Mouse (Mus musculus) spleen, adult 2 months (tissue): Measurements from ENCODE around the gene Ros1. TPM values are rescaled to one million over a fixed set of nuclear protein-coding genes. Genes with fewer than 3 reads are reported as not detected.

Experiments used
- DNase-seq, 2 experiments: peaks; one replicate each; pipeline versions ENCODE4 v3.0.0 to v3.0.0-alpha.2; 2012 to 2021; ENCODE audit warnings: low spot score in 2 of 2, low read depth in 1 of 2
- H3K27ac ChIP-seq: fragments of 200-500 bp; 2 replicates; pipeline ENCODE4 v1.5.1; 2012; ENCODE audit warnings: low read length, inconsistent platforms; ENCODE audit not compliant: insufficient read depth
- H3K27me3 ChIP-seq: fragments of 200-500 bp; 2 replicates; pipeline ENCODE4 v1.6.1; 2012; ENCODE audit warnings: mild to moderate bottlenecking, moderate library complexity, low read length, inconsistent platforms; ENCODE audit not compliant: control insufficient read depth, insufficient read depth
- H3K36me3 ChIP-seq: fragments of 200-500 bp; 2 replicates; pipeline ENCODE4 v1.6.1; 2012; ENCODE audit warnings: mild to moderate bottlenecking, low read length, inconsistent platforms; ENCODE audit not compliant: control insufficient read depth, insufficient read depth
- H3K4me1 ChIP-seq: fragments of 200-500 bp; 2 replicates; pipeline ENCODE4 v1.6.1; 2011; ENCODE audit warnings: inconsistent platforms; ENCODE audit not compliant: control insufficient read depth, insufficient read depth, insufficient read length
- H3K4me3 ChIP-seq: fragments of 200-500 bp; 2 replicates; pipeline ENCODE4 v1.5.1; 2011; ENCODE audit warnings: mild to moderate bottlenecking, inconsistent platforms; ENCODE audit not compliant: insufficient read depth, insufficient read length; ENCODE audit errors: extremely low read depth
- CTCF ChIP-seq: fragments of 200-500 bp; IDR thresholded peaks from 2 replicates; pipeline ENCODE4 v1.5.1; 2011; ENCODE audit warnings: mild to moderate bottlenecking, inconsistent platforms; ENCODE audit not compliant: insufficient read depth, insufficient read length, insufficient replicate concordance; ENCODE audit errors: extremely low read depth
- POLR2A ChIP-seq: fragments of 200-500 bp; IDR thresholded peaks from 2 replicates; pipeline ENCODE4 v1.6.1; 2011; ENCODE audit warnings: low read depth, low read length, inconsistent platforms
- WGBS: fragments of 180-500 bp; shearing (Covaris S2); methylation state at CpG from one replicate; pipeline ENCODE4 v1.1.7; 2018; 5-methylcytosine and 5-hydroxymethylcytosine counted together
- polyA plus RNA-seq: library from polyadenylated mRNA; depleted of rRNA; stranded (reverse); fragments of >200 nt; gene quantifications from 2 replicates; pipeline ENCODE4 v1.2.3, GENCODE M21; 2012

Ros1 gene
- polyA plus RNA-seq, 1 experiment = not detected

DNA sequence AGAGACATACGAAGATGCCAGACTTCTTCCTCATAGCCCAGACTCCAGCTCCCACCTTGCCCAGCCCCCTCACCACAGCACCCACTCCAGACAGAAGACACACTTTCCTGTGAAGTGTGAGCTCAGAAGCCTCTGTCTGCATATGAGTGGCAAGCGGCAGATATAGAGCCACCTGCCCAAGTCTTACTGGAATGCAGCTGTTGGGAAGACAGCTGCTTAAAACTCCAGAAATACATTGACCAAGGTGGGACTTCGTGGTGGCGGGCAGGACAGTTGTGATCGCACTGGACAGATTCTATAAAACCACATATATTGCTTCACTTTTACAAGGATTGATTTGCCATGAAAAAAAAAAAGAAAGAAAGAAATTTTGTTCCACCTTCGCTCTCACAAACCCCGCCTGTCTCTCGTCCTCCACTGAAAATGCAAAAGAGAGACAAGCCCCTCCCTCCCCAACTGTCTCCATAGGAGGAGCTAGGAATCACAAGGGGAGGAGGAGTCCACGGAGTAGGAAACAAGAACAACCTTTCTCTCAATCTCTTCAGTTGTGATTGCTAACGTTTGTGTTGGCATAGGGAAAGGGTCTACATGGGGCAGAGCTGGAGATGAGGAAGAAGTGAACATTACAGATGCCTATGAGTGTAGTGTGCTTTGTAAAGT is 165.5 kb downstream of the Ros1 start:
- H3K27me3 ChIP-seq = no peaks in the 10 kb centered on the region; the same call in 1 of the 2 replicates
- TF ChIP-seq POLR2A (no peak), CTCF (no peak)
- 6% methylated on average over 10 of the region's 10 CpGs for WGBS

DNA sequence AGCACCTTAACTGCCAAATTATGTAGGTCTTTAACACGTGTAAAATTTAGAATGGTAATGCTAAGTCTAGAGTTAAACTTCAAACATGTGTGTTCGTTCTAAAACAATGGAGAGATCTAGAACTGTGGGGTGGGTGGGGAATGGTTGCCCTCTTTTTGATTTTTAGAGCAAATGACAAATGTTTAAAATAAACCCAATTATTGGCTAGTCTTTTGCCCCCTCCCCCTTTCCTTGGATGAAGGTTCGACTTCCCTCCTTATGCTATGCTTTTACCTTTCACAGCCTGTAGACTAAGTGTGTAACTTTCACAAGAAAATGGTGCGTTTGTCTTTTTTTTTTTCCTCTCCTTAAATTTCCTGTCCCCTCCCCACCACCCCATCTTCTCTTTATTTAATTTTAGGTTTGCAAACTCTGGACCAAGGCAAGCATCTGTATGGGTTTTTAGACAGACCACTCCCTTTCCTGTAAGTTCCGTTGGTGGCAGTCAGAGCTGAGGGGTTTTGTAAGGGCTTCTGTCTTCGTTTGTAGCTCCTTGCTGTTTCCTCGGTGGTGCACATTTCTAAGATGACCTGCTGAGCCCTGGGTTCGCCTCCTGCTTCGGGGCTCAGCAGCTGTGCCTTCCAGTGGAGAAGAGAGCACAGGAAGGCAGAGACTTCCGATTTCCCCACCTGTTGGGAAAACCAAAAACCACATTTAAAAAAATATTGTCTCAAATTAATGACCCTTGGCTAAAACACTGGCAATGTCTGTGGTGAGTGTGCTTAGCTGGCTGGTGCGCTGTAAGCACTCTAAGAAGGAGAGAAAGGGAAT is 166.3 kb downstream of the Ros1 start:
- Histone ChIP-seq H3K27me3 (no peaks in the 10 kb centered on the region; the same call in 1 of the 2 replicates), H3K27ac (no peak overlapping the region), H3K4me3 (no peak overlapping the region), H3K4me1 (no peaks in the 10 kb centered on the region), H3K36me3 (no peaks in the 10 kb centered on the region)
- 6% methylated on average over 11 of the region's 11 CpGs for WGBS
- no peak for DNase-seq
- no peak for TF ChIP-seq POLR2A
- TF ChIP-seq CTCF = no peak

More for the DNA sequence above, 165.5 kb downstream of the Ros1 start:
- Histone ChIP-seq H3K4me3 (no peak overlapping the region), H3K36me3 (no peaks in the 10 kb centered on the region), H3K4me1 (no peaks in the 10 kb centered on the region), H3K27ac (no peak overlapping the region)
- DNase-seq = no peak

DNA sequence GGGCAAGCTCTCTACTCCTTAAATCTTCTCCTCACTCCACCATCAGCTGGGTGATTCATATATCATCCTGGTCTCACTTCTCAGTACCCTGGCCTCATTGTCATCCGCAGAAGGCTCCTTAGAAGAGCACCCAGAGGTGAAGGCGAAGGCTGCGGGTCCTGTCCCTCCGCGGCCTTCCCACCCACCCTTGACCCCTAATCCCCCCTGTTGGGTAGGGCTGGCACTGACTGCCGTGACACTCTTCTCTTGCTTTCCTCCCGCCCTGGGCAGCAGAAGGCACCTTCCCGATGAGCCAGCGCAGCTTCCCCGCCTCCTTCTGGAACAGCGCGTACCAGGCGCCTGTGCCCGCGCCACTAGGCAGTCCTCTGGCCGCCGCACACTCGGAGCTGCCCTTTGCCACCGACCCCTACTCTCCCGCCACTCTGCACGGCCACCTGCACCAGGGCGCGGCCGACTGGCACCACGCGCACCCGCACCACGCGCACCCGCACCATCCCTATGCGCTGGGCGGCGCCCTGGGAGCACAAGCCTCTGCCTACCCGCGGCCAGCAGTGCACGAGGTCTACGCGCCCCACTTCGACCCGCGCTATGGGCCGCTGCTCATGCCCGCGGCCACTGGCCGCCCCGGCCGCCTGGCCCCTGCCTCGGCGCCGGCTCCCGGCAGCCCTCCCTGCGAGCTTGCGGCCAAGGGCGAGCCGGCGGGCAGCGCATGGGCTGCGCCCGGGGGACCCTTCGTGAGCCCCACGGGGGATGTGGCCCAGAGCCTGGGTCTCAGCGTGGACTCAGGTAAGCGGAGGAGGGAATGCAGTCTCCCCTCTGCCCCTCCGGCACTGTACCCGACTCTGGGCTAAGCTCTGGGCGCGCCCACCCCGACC is 167.6 kb downstream of the Ros1 start:
- H3K4me3 ChIP-seq = no peak overlapping the region
- 6% methylated on average over 66 of the region's 68 CpGs for WGBS
- DNase-seq = no peak
- H3K27me3 ChIP-seq = peaks cover 8% of the 10 kb centered on the region; the same call in 1 of the 2 replicates
- H3K27ac ChIP-seq = no peak overlapping the region
- H3K4me1 ChIP-seq = no peaks in the 10 kb centered on the region
- no peaks in the 10 kb centered on the region for H3K36me3 ChIP-seq
- TF ChIP-seq CTCF = no peak
- TF ChIP-seq POLR2A = no peak

DNA sequence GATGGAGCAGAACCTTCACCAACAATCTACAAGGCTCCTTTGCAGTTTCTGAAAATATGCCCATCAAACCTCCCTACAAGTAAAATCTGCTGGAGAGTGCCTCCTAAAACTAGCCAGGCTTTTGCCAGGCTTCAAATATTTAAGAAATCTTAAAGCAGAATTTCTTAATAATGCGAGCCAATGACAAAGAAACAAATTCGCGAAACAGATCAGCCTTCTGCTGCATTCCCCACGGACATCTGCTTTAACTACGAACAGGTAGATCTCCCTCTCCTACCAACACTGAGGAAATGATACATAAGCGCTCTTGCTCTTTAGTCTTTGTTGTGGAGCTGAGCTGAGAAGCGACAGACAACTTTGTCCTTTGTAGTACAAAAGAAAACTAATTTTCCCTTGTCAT is 169.2 kb downstream of the Ros1 start:
- DNase-seq = no peak
- Histone ChIP-seq H3K4me1 (no peaks in the 10 kb centered on the region), H3K27me3 (peaks cover 9% of the 10 kb centered on the region; the same call in 1 of the 2 replicates), H3K27ac (no peak overlapping the region), H3K4me3 (no peak overlapping the region), H3K36me3 (no peaks in the 10 kb centered on the region)
- 13% methylated on average over 7 of the region's 7 CpGs for WGBS
- TF ChIP-seq POLR2A (no peak), CTCF (no peak)

DNA sequence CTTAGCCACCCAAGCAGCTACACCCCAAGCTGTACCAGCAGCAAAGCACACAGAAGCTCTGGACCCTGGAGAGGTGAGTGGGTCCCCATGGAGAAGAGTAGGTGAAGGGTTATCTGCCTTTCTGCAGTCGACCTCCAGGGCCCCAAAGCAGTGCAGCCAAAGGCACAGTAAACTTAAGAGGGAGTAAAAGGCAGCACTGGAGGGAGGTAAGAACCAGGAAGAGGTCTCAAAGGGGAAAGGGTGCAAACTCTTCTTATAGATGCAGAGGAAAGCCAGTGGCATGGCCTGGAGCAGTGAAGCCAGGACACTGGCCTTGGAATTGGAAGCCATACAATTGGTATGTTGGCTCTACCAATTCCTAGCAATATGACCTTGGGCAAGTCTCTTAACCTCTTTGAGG is 169.8 kb downstream of the Ros1 start:
- Histone ChIP-seq H3K36me3 (no peaks in the 10 kb centered on the region), H3K4me1 (no peaks in the 10 kb centered on the region), H3K4me3 (no peak overlapping the region), H3K27ac (no peak overlapping the region), H3K27me3 (peaks cover 9% of the 10 kb centered on the region; the same call in 1 of the 2 replicates)
- 0% methylated on average over 1 of the region's 1 CpGs for WGBS
- TF ChIP-seq CTCF = no peak
- no peak for TF ChIP-seq POLR2A
- DNase-seq = no peak

DNA sequence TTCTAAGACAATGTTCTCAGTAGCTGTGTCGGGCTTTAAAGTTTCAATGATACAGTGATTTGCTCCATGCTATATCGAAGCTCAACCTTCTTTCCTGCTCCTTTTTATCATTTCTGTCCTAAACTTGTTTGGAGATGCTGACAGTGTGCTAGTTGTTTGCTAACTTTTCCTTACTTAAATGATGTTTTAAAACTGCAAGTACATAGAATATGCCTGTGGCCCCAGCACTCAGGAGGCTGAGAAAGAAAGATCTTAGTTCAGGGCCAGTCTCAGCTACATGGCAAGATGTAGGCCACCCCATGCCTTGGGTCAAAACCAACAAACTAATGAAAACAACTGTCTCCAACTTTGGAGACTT is 171.0 kb downstream of the Ros1 start:
- no peak for DNase-seq
- TF ChIP-seq POLR2A (no peak), CTCF (no peak)
- 15% methylated on average over 2 of the region's 2 CpGs for WGBS
- Histone ChIP-seq H3K36me3 (no peaks in the 10 kb centered on the region), H3K4me3 (no peak overlapping the region), H3K27ac (no peak overlapping the region), H3K4me1 (no peaks in the 10 kb centered on the region), H3K27me3 (peaks cover 9% of the 10 kb centered on the region; the same call in 1 of the 2 replicates)
